Mouse (Mus musculus) testis, adult 2 months (tissue): ENCODE results near the gene Dcun1d3. TPM values are rescaled to one million over a fixed set of nuclear protein-coding genes. Genes with fewer than 3 reads are reported as not detected.

ENCODE experiments used
- H3K27ac ChIP-seq: fragments of 200-500 bp; 2 replicates; pipeline ENCODE4 v1.5.1; 2012; ENCODE audit warnings: low read depth, low read length; ENCODE audit not compliant: control insufficient read depth, insufficient read depth
- H3K27me3 ChIP-seq: fragments of 200-500 bp; 2 replicates; pipeline ENCODE4 v1.6.1; 2012; ENCODE audit warnings: mild to moderate bottlenecking, low read length, moderate library complexity; ENCODE audit not compliant: control insufficient read depth, insufficient read depth
- H3K36me3 ChIP-seq: fragments of 200-500 bp; 2 replicates; pipeline ENCODE4 v1.6.1; 2012; ENCODE audit warnings: mild to moderate bottlenecking, low read length; ENCODE audit not compliant: control insufficient read depth, insufficient read depth
- H3K4me1 ChIP-seq: fragments of 200-500 bp; 2 replicates; pipeline ENCODE4 v1.6.1; 2012; ENCODE audit warnings: low read length; ENCODE audit not compliant: control insufficient read depth, insufficient read depth
- H3K4me3 ChIP-seq: fragments of 200-500 bp; 2 replicates; pipeline ENCODE4 v1.5.1; 2012; ENCODE audit warnings: low read depth, mild to moderate bottlenecking, low read length, moderate library complexity, mixed read lengths; ENCODE audit not compliant: control insufficient read depth
- CTCF ChIP-seq: fragments of 200-500 bp; IDR thresholded peaks from 2 replicates; pipeline ENCODE4 v1.5.1; 2012; ENCODE audit warnings: low read depth, mild to moderate bottlenecking, inconsistent platforms, low read length, moderate library complexity; ENCODE audit not compliant: control insufficient read depth, insufficient read depth, insufficient replicate concordance
- POLR2A ChIP-seq: fragments of 200-500 bp; IDR thresholded peaks from 2 replicates; pipeline ENCODE4 v1.6.1; 2012; ENCODE audit warnings: low read depth, mild to moderate bottlenecking, inconsistent platforms, low read length, moderate library complexity; ENCODE audit not compliant: control insufficient read depth
- polyA plus RNA-seq: library from polyadenylated mRNA; depleted of rRNA; stranded (reverse); fragments of >200 nt; gene quantifications from 2 replicates; pipeline ENCODE4 v1.2.3, GENCODE M21; 2012

Dcun1d3 gene
- polyA plus RNA-seq, 1 experiment = 66.1 TPM

DNA sequence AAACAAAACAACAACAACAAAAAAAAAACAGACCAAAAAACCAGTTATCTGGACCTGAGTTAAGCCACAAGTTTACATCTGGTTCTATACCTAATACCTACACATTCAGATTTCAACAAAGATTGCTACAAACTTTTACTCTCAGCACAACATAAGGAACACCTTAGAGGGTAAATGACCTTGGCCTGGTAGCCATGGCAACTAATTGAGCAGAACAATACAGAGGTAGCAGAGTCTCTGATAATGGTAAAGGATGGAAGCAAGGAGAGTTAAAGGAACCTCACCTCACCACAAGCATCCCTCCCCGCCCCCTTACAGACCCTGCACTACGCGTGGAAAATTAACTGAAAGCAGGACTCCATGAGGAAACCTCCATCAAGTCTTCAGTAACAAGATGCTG lies 36.0 kb downstream of the Dcun1d3 start:
- Histone ChIP-seq H3K27me3 (no peaks in the 10 kb centered on the region), H3K4me3 (no peak overlapping the region), H3K27ac (no peak overlapping the region), H3K4me1 (no peaks in the 10 kb centered on the region), H3K36me3 (no peaks in the 10 kb centered on the region; the same call in 1 of the 2 replicates)
- TF ChIP-seq CTCF (no peak), POLR2A (no peak)

- Histone ChIP-seq H3K27ac (no peak overlapping the region), H3K27me3 (no peaks in the 10 kb centered on the region), H3K36me3 (no peaks in the 10 kb centered on the region; the same call in 1 of the 2 replicates), H3K4me1 (no peaks in the 10 kb centered on the region), H3K4me3 (no peak overlapping the region)
- no peak for TF ChIP-seq POLR2A
- 0 out of 2 replicates have a peak, but pooled peaks have one; percentile 6 for TF ChIP-seq CTCF
Observed at GRCm38 (mm10) chr7:119859476-119859875, 36.6 kb downstream of the Dcun1d3 start.

DNA sequence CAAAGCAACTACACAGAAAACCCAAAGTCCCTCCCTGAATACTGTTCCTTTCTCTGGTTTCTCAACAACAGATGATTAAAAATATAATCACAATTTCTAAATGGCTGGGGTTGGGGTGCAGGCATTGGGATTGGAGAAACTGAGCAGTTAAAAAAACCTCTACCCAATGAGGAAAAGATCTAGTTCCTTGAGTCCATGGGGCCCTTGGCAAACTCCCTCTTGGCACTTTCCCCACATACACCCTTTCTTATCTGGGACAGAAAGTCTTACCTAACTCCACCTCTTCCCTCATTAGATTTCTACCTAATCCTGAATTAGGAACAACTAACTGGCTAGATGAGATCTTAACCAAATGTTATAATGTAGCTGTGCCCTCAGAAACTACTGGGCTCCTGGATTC lies 41.1 kb downstream of the Dcun1d3 start:
- no peak for TF ChIP-seq POLR2A
- H3K27me3 ChIP-seq = no peaks in the 10 kb centered on the region
- no peaks in the 10 kb centered on the region; the same call in 1 of the 2 replicates for H3K36me3 ChIP-seq
- H3K27ac ChIP-seq = no peak overlapping the region
- no peak overlapping the region for H3K4me3 ChIP-seq
- no peaks in the 10 kb centered on the region for H3K4me1 ChIP-seq

DNA sequence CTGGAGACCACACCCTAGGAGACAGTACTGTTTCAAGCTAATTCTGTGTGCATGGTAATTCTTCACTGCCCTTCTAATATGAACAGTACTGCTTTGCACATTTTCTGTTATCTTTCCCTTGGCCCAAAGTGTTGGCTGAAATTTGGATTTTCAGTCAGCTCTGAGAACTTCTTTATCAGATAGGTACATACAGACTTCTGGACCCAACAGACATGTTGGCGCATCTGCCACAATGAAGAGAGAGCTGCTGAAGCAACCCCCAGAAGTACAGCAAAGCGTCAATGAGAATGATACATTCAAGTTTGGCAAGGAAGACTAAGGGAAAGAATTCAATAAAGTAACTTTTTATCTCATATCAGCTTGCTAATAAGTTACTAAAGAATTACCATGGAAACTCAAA lies 41.7 kb downstream of the Dcun1d3 start:
- no peaks in the 10 kb centered on the region for H3K27me3 ChIP-seq
- no peaks in the 10 kb centered on the region for H3K4me1 ChIP-seq
- no peak overlapping the region for H3K27ac ChIP-seq
- TF ChIP-seq CTCF (no peak), POLR2A (no peak)
- H3K36me3 ChIP-seq = no peaks in the 10 kb centered on the region; the same call in 1 of the 2 replicates
- H3K4me3 ChIP-seq = no peak overlapping the region

GRCm38 (mm10) chr7:119853186-119853585 lies 42.9 kb downstream of the Dcun1d3 start:
- Histone ChIP-seq H3K4me1 (no peaks in the 10 kb centered on the region), H3K4me3 (no peak overlapping the region), H3K36me3 (no peaks in the 10 kb centered on the region; the same call in 1 of the 2 replicates), H3K27me3 (no peaks in the 10 kb centered on the region), H3K27ac (no peak overlapping the region)
- TF ChIP-seq CTCF (no peak), POLR2A (no peak)

DNA sequence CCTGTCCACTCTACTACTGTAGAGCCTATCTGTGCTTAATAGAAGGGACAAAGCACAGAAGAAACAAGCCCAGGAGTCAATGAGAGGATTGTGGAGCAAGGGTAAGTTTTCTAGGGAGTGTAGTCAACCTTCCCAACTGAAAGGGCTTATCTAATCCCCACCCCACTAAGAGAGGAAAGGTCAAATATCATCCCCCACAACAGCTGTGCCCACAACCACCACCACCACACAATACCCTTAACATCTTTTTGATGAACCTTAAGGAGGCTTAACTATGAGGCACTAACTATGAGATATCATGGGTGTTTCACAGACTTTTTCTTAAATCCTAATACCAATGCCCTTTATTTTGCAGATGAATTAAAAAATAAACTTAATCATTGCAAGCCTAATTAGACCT lies 43.6 kb downstream of the Dcun1d3 start:
- Histone ChIP-seq H3K36me3 (no peaks in the 10 kb centered on the region; the same call in 1 of the 2 replicates), H3K4me1 (no peaks in the 10 kb centered on the region)
- TF ChIP-seq CTCF (no peak), POLR2A (no peak)

GRCm38 (mm10) chr7:119850737-119851136 lies 45.4 kb downstream of the Dcun1d3 start:
- Histone ChIP-seq H3K4me1 (no peaks in the 10 kb centered on the region), H3K27me3 (no peaks in the 10 kb centered on the region), H3K36me3 (no peaks in the 10 kb centered on the region; the same call in 1 of the 2 replicates), H3K4me3 (no peak overlapping the region), H3K27ac (no peak overlapping the region)
- TF ChIP-seq CTCF (no peak), POLR2A (no peak)

More for the DNA sequence above, 43.6 kb downstream of the Dcun1d3 start:
- H3K4me3 ChIP-seq = no peak overlapping the region
- H3K27me3 ChIP-seq = no peaks in the 10 kb centered on the region
- H3K27ac ChIP-seq = no peak overlapping the region

DNA sequence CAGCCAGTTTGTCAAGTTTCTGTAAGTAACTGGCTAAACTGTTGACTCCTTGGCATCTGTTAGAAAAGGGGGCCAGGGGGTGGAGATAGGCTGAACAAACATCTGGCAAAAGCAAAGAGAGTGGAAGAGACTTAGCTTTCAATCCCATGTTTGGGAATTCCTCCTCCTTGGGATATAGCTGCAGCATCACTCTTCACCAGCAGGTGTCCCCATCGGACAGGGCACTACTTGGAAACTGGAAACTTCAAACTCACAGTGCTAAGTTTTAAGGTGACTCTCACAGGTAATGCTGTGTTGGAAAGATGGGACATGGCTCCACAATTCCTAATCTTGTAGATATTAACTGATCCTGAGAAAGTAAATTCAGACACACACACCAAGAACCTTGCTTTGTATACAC lies 47.0 kb downstream of the Dcun1d3 start:
- Histone ChIP-seq H3K4me3 (no peak overlapping the region), H3K36me3 (no peaks in the 10 kb centered on the region; the same call in none of the 2 replicates), H3K27ac (no peak overlapping the region), H3K27me3 (no peaks in the 10 kb centered on the region), H3K4me1 (no peaks in the 10 kb centered on the region)
- TF ChIP-seq CTCF (no peak), POLR2A (no peak)
